Mouse (Mus musculus): Measurements from ENCODE around the gene Pbrm1.

The Pbrm1 gene

GRCm38 (mm10) chr14:31166827-31167226 lies 147.9 kb downstream of the Pbrm1 start:
- no peak for DNase-seq (ENCODE audit: low spot score)

GRCm38 (mm10) chr14:31168425-31168824 lies 149.5 kb downstream of the Pbrm1 start, which contains the start of gene Stab1:
TSS of gene Stab1 (minus strand) at chr14:31168641.
- DNase-seq (ENCODE audit: low spot score): no peak

DNA sequence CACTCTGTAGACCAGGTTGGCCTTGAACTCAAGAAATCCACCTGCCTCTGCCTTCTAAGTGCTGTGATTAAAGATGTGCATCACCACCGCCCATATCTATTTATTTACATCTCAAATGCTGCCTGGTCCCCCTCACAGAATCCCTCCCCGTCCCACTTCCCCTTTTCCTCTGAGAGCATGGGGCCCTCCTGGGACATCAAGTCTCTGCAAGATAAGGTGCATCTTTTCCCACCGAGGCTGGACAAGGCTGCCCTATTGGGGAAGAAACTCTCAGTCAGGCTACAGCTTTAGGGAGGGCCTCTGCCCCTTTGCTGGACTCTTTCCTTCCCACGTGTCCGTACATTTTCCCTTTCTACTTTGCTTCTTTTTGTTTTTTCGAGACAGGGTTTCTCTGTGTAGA lies 150.6 kb downstream of the Pbrm1 start:
- DNase-seq (ENCODE audit: low spot score): no peak

- no peak for DNase-seq (ENCODE audit: low spot score)
These were observed 152.0 kb downstream of the Pbrm1 start for GRCm38 (mm10) chr14:31170963-31171362.
